Mouse (Mus musculus) limb, embryonic 11.5 days (tissue): Measurements from ENCODE around the gene Rufy2. TPM values are rescaled to one million over a fixed set of nuclear protein-coding genes. Genes with fewer than 3 reads are reported as not detected.
A peak's percentile ranks its signal among the peaks of the same experiment; 100 is the strongest.

Source experiments
- ATAC-seq: fragments of 200-750 bp; cut with Nextera tagmentation; 2 replicates; pipeline ENCODE4 v1.8.0; 2017; ENCODE audit warnings: low read depth; ENCODE audit not compliant: insufficient number of reproducible peaks, low FRiP score, low TSS enrichment
- DNase-seq: peaks from one replicate; pipeline ENCODE4 v3.0.0-alpha.2; 2015; ENCODE audit warnings: low spot score
- H3K27ac ChIP-seq: fragments of 300-500 bp; sonication (generic); replicated peaks from 2 replicates; pipeline ENCODE4 v1.5.1; 2014; ENCODE audit warnings: low read depth, mild to moderate bottlenecking, low read length
- H3K27me3 ChIP-seq: fragments of 300-500 bp; sonication (generic); 2 replicates; pipeline ENCODE4 v1.6.1; 2014; ENCODE audit warnings: mild to moderate bottlenecking, low read length, mixed read lengths; ENCODE audit not compliant: control insufficient read depth, insufficient read depth
- H3K36me3 ChIP-seq: fragments of 300-500 bp; sonication (generic); 2 replicates; pipeline ENCODE4 v1.6.1; 2014; ENCODE audit warnings: mild to moderate bottlenecking, low read length, moderate library complexity, mixed read lengths; ENCODE audit not compliant: control insufficient read depth, insufficient read depth
- H3K4me1 ChIP-seq: fragments of 300-500 bp; sonication (generic); 2 replicates; pipeline ENCODE4 v1.6.1; 2014; ENCODE audit warnings: low read length, mixed read lengths; ENCODE audit not compliant: control insufficient read depth, insufficient read depth
- H3K4me2 ChIP-seq: fragments of 300-500 bp; sonication (generic); 2 replicates; pipeline ENCODE4 v1.6.1; 2014; ENCODE audit warnings: low read depth, mild to moderate bottlenecking, moderate library complexity; ENCODE audit not compliant: severe bottlenecking
- H3K4me3 ChIP-seq: fragments of 300-500 bp; sonication (generic); 2 replicates; pipeline ENCODE4 v1.5.1; 2014; ENCODE audit warnings: low read depth, low read length
- H3K9ac ChIP-seq: fragments of 300-500 bp; sonication (generic); 2 replicates; pipeline ENCODE4 v1.6.1; 2014; ENCODE audit warnings: mild to moderate bottlenecking, low read length
- H3K9me3 ChIP-seq: fragments of 300-500 bp; sonication (generic); 2 replicates; pipeline ENCODE4 v1.6.1; 2016; ENCODE audit warnings: low read length; ENCODE audit not compliant: control insufficient read depth
- WGBS: fragments of 180-500 bp; shearing (Covaris S2); extraction: QIAGEN DNeasy Blood & Tissue Kit; methylation state at CpG from one replicate; pipeline ENCODE4 v1.1.7; 2014; 5-methylcytosine and 5-hydroxymethylcytosine counted together
- polyA plus RNA-seq: library from polyadenylated mRNA; unstranded; fragments of >200 nt; fragmentation: Nextera tagmentation; extraction: Ambion mirVana; gene quantifications from 2 replicates; pipeline ENCODE4 v1.2.1, GENCODE M21; 2014

Rufy2 gene
- polyA plus RNA-seq, 1 experiment from 2014 or later = 20.5 TPM

DNA sequence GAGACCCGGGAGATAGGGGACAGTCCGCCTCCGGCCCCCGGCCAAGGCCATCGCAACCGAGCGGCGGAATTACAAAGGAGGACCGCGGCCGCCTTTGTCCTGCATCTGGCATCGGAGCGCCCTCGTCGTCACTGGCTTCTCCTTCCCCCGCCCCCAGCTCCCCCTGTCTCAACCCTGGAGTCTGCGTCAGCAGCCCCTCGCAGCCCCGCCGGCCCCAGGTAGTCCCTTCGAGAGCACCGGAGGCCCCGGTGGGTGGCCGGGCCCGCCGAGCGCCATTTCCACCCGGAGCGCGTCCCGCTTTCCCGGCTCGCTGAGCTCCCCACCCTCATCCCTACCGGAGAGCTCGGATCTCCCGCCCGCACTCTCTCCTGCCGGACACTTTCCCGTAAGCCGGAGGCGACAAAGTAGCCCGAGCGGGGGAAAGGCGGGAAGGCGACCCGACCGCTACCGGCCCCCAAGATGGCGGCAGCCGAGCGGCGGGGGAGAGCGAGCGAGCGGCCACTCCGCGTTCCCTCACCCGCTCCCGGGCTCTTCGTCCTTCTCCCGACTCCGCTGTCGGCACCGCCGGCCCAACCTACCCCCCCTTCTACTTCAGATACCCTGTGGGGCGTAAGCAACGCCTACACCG is 43.2 kb downstream of the Rufy2 start:
- peaks cover 12% of the 10 kb centered on the region for H3K4me1 ChIP-seq
- WGBS = 0% methylated on average over 65 of the region's 68 CpGs
- peak overlapping the region; percentile 95 for H3K4me3 ChIP-seq
- no peaks in the 10 kb centered on the region for H3K36me3 ChIP-seq
- H3K9me3 ChIP-seq = no peaks in the 10 kb centered on the region
- H3K4me2 ChIP-seq = peak overlapping the region; percentile 51
- peak; percentile 77 for DNase-seq
- no peaks in the 10 kb centered on the region for H3K27me3 ChIP-seq
- peak; percentile 63 for ATAC-seq
- H3K9ac ChIP-seq = peak overlapping the region; percentile 99
- H3K27ac ChIP-seq = peak overlapping the region; percentile 99

DNA sequence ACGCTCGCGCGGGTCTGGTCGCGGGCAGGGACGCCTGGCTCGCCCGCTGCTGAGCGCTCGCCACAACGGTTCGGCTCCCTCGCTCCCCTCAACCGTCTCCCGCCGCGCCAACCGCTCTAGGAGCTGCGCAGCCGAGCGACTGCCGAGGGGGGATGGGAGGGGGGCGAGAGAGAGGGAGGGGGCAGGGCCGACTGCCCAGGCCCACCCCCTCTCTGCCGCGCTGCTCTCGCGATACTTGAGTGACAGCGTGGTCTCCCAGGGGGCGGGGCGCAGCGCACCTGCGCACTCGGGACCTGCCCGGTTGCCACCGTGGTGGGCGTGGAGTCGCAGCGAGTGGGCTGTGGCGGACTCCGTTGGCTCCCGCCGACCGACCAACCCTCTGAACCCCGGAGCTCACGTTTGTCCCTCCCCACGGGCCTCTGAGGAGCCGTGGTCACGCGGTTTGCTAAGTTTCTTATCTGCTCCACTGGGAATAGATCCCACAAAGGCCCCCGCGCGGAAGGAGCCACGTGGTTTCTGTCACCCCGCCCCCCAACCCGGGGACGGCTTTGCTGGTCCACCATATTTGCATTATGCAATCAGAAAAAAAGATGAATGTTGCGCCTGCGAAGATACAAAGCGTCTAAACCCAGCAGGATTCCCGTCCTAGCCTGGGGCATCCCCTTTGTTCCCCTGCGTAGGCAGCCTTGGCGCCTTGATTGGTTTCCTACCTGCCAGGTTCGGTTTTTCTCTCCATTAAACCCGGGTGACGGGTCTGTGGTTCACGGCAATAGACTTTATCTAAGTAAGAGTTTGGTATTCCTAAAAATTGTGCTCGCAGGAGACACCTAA is 43.9 kb downstream of the Rufy2 start, which contains the start of the genes Hnrnph3 and Pbld2:
Hnrnph3 (minus strand) TSS at position 469 of the 831 bp plus-strand sequence.
Pbld2 (plus strand) TSS at position 567 of the 831 bp plus-strand sequence.
- Histone ChIP-seq H3K4me2 (peak within 1 kb of the TSS; percentile 51), H3K9ac (peak within 1 kb of the TSS; percentile 99), H3K9me3 (no peaks in the 10 kb centered on the region), H3K36me3 (no peaks in the 10 kb centered on the region), H3K4me1 (peaks cover 12% of the 10 kb centered on the region), H3K27ac (peak within 1 kb of the TSS; percentile 99), H3K27me3 (no peaks in the 10 kb centered on the region), H3K4me3 (peak within 1 kb of the TSS; percentile 95)
- peak; percentile 94 for ATAC-seq
- under 1% methylated on average over 61 of the region's 69 CpGs for WGBS
- peak; percentile 100 for DNase-seq

GRCm38 (mm10) chr10:63024580-63024910 is 44.5 kb downstream of the Rufy2 start:
- Histone ChIP-seq H3K4me1 (peaks cover 12% of the 10 kb centered on the region), H3K9ac (peak overlapping the region; percentile 99), H3K27ac (peak overlapping the region; percentile 99), H3K27me3 (no peaks in the 10 kb centered on the region), H3K9me3 (no peaks in the 10 kb centered on the region), H3K4me2 (peak overlapping the region; percentile 51), H3K4me3 (peak overlapping the region; percentile 95), H3K36me3 (no peaks in the 10 kb centered on the region)
- DNase-seq (peak; percentile 74), ATAC-seq (peak; percentile 55; the same call in 1 of the 2 replicates)
- under 1% methylated on average over 8 of the region's 8 CpGs for WGBS

- no peaks in the 10 kb centered on the region for H3K27me3 ChIP-seq
- H3K9ac ChIP-seq = peak overlapping the region; percentile 99
- no peak for ATAC-seq
- 39% methylated on average over 2 of the region's 2 CpGs for WGBS
- H3K4me1 ChIP-seq = peaks cover 12% of the 10 kb centered on the region
- H3K9me3 ChIP-seq = no peaks in the 10 kb centered on the region
- H3K27ac ChIP-seq = peak overlapping the region; percentile 99
- H3K4me3 ChIP-seq = peak overlapping the region; percentile 95
- no peak for DNase-seq
- peak overlapping the region; percentile 51 for H3K4me2 ChIP-seq
- H3K36me3 ChIP-seq = no peaks in the 10 kb centered on the region
These were observed 45.0 kb downstream of the Rufy2 start for GRCm38 (mm10) chr10:63025016-63025415.

DNA sequence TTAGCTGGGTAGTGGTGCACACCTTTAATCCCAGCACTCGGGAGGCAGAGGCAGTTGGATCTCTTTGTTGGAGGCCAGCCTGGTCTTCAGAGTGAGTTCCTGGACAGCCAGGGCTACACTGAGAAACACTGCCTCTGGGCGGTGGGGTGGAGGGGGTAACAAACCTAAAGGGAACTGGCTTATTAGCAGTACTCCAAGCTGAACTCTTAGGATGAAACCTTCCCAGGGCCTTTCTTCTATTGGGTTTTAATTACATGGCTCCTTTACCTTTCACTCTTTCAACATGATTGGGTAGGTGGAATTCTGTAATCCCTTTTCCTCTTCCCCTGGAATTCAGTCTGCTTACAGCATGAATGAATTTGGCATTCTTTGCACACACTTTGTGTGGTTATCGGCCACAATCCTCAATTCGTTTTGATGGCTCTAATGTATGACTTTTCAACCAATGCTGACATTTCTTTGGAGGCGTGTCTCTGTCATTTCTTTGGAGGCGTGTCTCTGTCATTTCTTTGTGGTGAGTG is 45.5 kb downstream of the Rufy2 start:
- no peaks in the 10 kb centered on the region for H3K27me3 ChIP-seq
- ATAC-seq = no peak
- 61% methylated on average over 6 of the region's 6 CpGs for WGBS
- H3K27ac ChIP-seq = peak overlapping the region; percentile 99
- H3K9me3 ChIP-seq = no peaks in the 10 kb centered on the region
- H3K36me3 ChIP-seq = no peaks in the 10 kb centered on the region
- H3K4me1 ChIP-seq = peaks cover 10% of the 10 kb centered on the region
- peak; percentile 31 for DNase-seq
- no peak overlapping the region for H3K4me2 ChIP-seq
- H3K9ac ChIP-seq = no peak overlapping the region; the same call in 1 of the 2 replicates
- no peak overlapping the region for H3K4me3 ChIP-seq

DNA sequence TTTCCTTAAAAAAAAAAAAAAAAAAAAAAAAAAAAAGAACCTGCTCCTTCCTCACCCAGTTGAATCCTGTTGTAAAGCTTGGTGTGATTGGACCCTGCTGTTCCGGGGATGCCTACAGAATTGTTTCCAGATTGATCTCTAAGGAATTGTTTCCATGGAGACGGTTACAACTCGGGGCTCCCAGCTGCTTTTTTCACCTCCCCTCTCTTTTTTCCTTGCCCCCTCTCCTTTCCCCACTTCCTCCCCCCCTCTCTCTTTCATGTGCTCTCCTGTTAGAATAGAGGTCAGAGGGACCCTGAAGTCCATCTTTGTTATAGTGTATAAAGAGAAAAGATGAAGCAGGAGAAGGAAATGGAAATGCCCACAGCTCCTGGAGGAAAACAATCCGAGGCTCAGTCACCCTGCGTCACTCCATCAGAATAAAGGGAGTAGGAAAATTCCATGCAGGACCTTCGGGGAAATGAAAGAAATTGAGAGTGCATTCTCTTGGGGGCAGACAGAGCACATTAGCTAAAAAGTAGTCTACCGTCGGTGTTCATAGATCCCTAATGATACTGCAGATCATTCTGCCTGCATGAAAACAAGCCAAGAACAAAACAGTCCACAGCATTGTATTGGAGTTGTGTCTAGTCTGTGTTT is 46.3 kb downstream of the Rufy2 start:
- no peaks in the 10 kb centered on the region for H3K27me3 ChIP-seq
- H3K4me3 ChIP-seq = no peak overlapping the region
- no peaks in the 10 kb centered on the region for H3K36me3 ChIP-seq
- H3K4me2 ChIP-seq = 0 out of 2 replicates have a peak overlapping the region, but pooled peaks have one; percentile 8
- DNase-seq (peak; percentile 34), ATAC-seq (no peak)
- no peak overlapping the region for H3K9ac ChIP-seq
- no peak overlapping the region for H3K27ac ChIP-seq
- no peaks in the 10 kb centered on the region for H3K9me3 ChIP-seq
- WGBS = 38% methylated on average over 8 of the region's 8 CpGs
- H3K4me1 ChIP-seq = peaks cover 6% of the 10 kb centered on the region

DNA sequence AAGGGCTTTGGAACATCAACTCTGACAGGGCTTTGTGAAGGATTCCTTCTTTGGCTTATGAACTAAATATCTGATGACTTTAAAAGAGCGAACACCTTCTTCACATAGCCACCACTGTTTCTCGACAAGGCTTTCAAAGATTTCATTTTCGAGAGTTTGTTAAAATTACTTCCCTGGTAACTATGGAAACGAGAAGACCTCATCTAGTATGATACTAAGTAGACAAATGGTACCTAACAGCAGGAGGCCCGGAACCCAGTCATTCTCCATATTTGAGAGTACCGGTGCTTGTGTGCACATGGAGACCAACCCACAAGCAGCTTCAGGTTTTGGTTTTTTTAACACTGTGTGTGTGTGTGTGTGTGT is 46.8 kb downstream of the Rufy2 start:
- Histone ChIP-seq H3K27me3 (no peaks in the 10 kb centered on the region), H3K4me1 (peaks cover 5% of the 10 kb centered on the region), H3K4me3 (no peak overlapping the region), H3K27ac (no peak overlapping the region), H3K4me2 (no peak overlapping the region), H3K36me3 (no peaks in the 10 kb centered on the region), H3K9ac (no peak overlapping the region), H3K9me3 (no peaks in the 10 kb centered on the region)
- DNase-seq (no peak), ATAC-seq (no peak)
- 90% methylated on average over 6 of the region's 6 CpGs for WGBS
